Mouse (Mus musculus) olfactory bulb, adult 2 months (tissue): ENCODE results near the gene Amz1.

Experiments used
- CTCF ChIP-seq: fragments of 200-500 bp; IDR thresholded peaks from 2 replicates; pipeline ENCODE4 v1.5.1; 2012; ENCODE audit warnings: low read depth, mild to moderate bottlenecking, low read length, moderate library complexity; ENCODE audit not compliant: insufficient read depth
- POLR2A ChIP-seq: fragments of 200-500 bp; IDR thresholded peaks from 2 replicates; pipeline ENCODE4 v1.6.1; 2012; ENCODE audit warnings: mild to moderate bottlenecking, low read depth, low read length, moderate library complexity; ENCODE audit not compliant: insufficient read depth

- no peak for TF ChIP-seq POLR2A
- TF ChIP-seq CTCF = no peak
Measured at GRCm38 (mm10) chr5:140703480-140704377, 20.2 kb upstream of the Amz1 start.
